Mouse (Mus musculus) heart, adult 2 months (tissue): ENCODE measurements around the gene Homez.

Source experiments
- CTCF ChIP-seq: fragments of 200-600 bp; IDR thresholded peaks from 2 replicates; pipeline ENCODE4 v1.8.1; 2022; ENCODE audit warnings: antibody characterized with exemption, mild to moderate bottlenecking, moderate library complexity
- POLR2A ChIP-seq: fragments of 200-500 bp; IDR thresholded peaks from 2 replicates; pipeline ENCODE4 v1.6.1; 2011; ENCODE audit warnings: mild to moderate bottlenecking, low read depth, low read length, control low read depth; ENCODE audit not compliant: insufficient read depth

GRCm38 (mm10) chr14:54806124-54806523 is 64.6 kb downstream of the Homez start:
- TF ChIP-seq CTCF: no peak
- no peak for TF ChIP-seq POLR2A
